19 mouse cellular contexts compared by ENCODE assay signal in the genomic region with DNA sequence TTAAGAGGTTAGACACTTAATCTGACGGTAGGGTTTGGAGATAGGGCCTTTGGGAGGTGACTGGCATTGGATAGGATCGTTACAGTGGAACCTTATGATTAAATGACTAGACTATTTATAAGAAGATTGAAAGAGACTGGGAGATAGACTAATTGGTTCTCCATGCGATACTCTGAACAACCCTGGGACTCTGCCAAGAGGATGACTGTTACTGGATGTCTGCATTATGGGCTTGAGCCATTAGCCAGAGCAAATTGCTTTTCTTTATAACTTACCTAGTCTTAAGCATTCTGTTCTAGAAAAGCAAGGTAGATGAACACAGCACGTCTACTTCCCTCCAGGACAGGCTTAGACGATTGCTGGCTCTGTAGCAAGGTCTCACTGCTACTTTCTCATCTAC.
DNase-seq lines count a peak whose midpoint lies in the region; ATAC-seq and TF ChIP-seq lines count a peak whose summit lies in the region.
"Had no signal": no experiment of that assay in that cellular context is flagged by ENCODE, and none has a peak within 500 bp of the region (broad histone marks: within the 10 kb centered on the region; RNA-seq: fewer than 3 reads in every experiment).

No protein-coding gene starts in this region.

- H3K4me1 ChIP-seq in lung, postnatal 0 days (ENCODE audit: insufficient read depth, low read depth, low read length): no peaks in the 10 kb centered on the region
- no peaks in the 10 kb centered on the region for H3K4me1 ChIP-seq in lung, adult 2 months (ENCODE audit: control insufficient read depth, insufficient read depth, low read length)
- H3K4me1 ChIP-seq: embryonic facial prominence, embryonic 12.5 days; forebrain, embryonic 13.5 days; heart, embryonic 13.5 days; hindbrain, embryonic 15.5 days had no signal

- no peak overlapping the region for H3K27ac ChIP-seq in lung, postnatal 0 days (ENCODE audit: low read length)
- H3K27ac ChIP-seq: embryonic facial prominence, embryonic 12.5 days; forebrain, embryonic 13.5 days; heart, embryonic 13.5 days; hindbrain, embryonic 15.5 days had no signal

- no peak for TF ChIP-seq POLR2A in lung, adult 2 months (IDR thresholded peaks at IDR 0.05; ENCODE audit: borderline replicate concordance, extremely low read depth, low read depth, low read length)

- 58% methylated on average over 5 of the region's 5 CpGs for WGBS in lung, postnatal 0 days
- WGBS in lung, adult 2 months: 66% methylated on average over 5 of the region's 5 CpGs

- H3K27me3 ChIP-seq in lung, postnatal 0 days (replicated peaks; ENCODE audit: insufficient read depth, low read length): no peaks in the 10 kb centered on the region
- H3K27me3 ChIP-seq: embryonic facial prominence, embryonic 12.5 days; forebrain, embryonic 13.5 days; heart, embryonic 13.5 days; hindbrain, embryonic 15.5 days had no signal

- no peak for TF ChIP-seq CTCF in lung, postnatal 0 days (IDR thresholded peaks at IDR 0.05)
- TF ChIP-seq CTCF in lung, adult 2 months (IDR thresholded peaks at IDR 0.05; ENCODE audit: insufficient read depth, low read length): no peak

- no peak for ATAC-seq in lung, postnatal 0 days
- no peak for ATAC-seq in granulocyte monocyte progenitor cell, adult 5-6 weeks (replicated peaks; ENCODE audit: poor library complexity, severe bottlenecking)
- ATAC-seq: forebrain, embryonic 13.5 days; forebrain, postnatal 0 days; intestine, embryonic 16.5 days had no signal

- TF ChIP-seq EP300 in lung, postnatal 0 days (IDR thresholded peaks at IDR 0.05): no peak

- peak; percentile 21 to 76 for DNase-seq in adrenal gland, adult (ENCODE audit: inconsistent age in 2 of 2, low spot score in 1 of 2)
- no peak for DNase-seq in adrenal gland, adult 8-10 months
- DNase-seq in lung, postnatal 0 days (ENCODE audit: low spot score): peak; percentile 4
- no peak for DNase-seq in lung, adult 2 months
- DNase-seq in adrenal gland, postnatal 36 days: peak; percentile 45 to 65
- DNase-seq in ovary, postnatal 14 days (ENCODE audit: low spot score): no peak
- DNase-seq: cerebellum, adult 11 months; cerebellum, adult 8-10 months; embryo, embryonic 11 days; forebrain, postnatal 0 days; gastrocnemius, postnatal 14 days; heart, postnatal 36 days; kidney, adult 2 months had no signal

- H3K9me3 ChIP-seq in lung, postnatal 0 days (ENCODE audit: low read length): no peaks in the 10 kb centered on the region
- H3K9me3 ChIP-seq: embryonic facial prominence, embryonic 12.5 days; forebrain, embryonic 13.5 days; heart, embryonic 13.5 days; hindbrain, embryonic 15.5 days had no signal

- H3K4me2 ChIP-seq in lung, postnatal 0 days (replicated peaks; ENCODE audit: low read depth, low read length): no peak overlapping the region
- H3K4me2 ChIP-seq: embryonic facial prominence, embryonic 12.5 days; forebrain, embryonic 13.5 days; heart, embryonic 13.5 days; hindbrain, embryonic 15.5 days had no signal

- H3K36me3 ChIP-seq in lung, postnatal 0 days (ENCODE audit: insufficient read depth, low read length): no peaks in the 10 kb centered on the region
- H3K36me3 ChIP-seq: embryonic facial prominence, embryonic 12.5 days; heart, embryonic 13.5 days; hindbrain, embryonic 15.5 days had no signal

- H3K9ac ChIP-seq in lung, postnatal 0 days (replicated peaks; ENCODE audit: low read depth): no peak overlapping the region
- H3K9ac ChIP-seq: embryonic facial prominence, embryonic 12.5 days; forebrain, embryonic 13.5 days; forebrain, postnatal 0 days; heart, embryonic 13.5 days; hindbrain, embryonic 15.5 days had no signal

- H3K4me3 ChIP-seq in lung, postnatal 0 days (ENCODE audit: low read depth, low read length): no peak overlapping the region
- no peak overlapping the region for H3K4me3 ChIP-seq in lung, adult 2 months (replicated peaks; ENCODE audit: extremely low read depth, low read depth, low read length)
- H3K4me3 ChIP-seq: embryonic facial prominence, embryonic 12.5 days; forebrain, embryonic 13.5 days; heart, embryonic 13.5 days; hindbrain, embryonic 15.5 days had no signal

Comparison
In these comparisons a context has a peak if more than half of its experiments do, and no peak if none do; other contexts are left out.
1. DNase-seq: peak in adrenal gland, adult (2 of 2), lung, postnatal 0 days (single experiment) and adrenal gland, postnatal 36 days (2 of 2); none in adrenal gland, adult 8-10 months (single experiment), lung, adult 2 months (single experiment) and ovary, postnatal 14 days (single experiment).